Mouse (Mus musculus) lung, postnatal 0 days (tissue): ENCODE measurements around the gene Bnip1. TPM values are rescaled to one million over a fixed set of nuclear protein-coding genes. Genes with fewer than 3 reads are reported as not detected.

Source experiments
- ATAC-seq: fragments of 200-750 bp; cut with Nextera tagmentation; 2 replicates; pipeline ENCODE4 v1.8.0; 2017; ENCODE audit warnings: moderate library complexity
- DNase-seq: peaks from one replicate; pipeline ENCODE4 v3.0.0-alpha.2; 2016; ENCODE audit warnings: low spot score
- H3K27ac ChIP-seq: fragments of 300-500 bp; sonication (generic); 2 replicates; pipeline ENCODE4 v1.5.1; 2014; ENCODE audit warnings: antibody characterized with exemption, mild to moderate bottlenecking, low read length, mixed read lengths
- H3K27me3 ChIP-seq: fragments of 300-500 bp; sonication (generic); replicated peaks from 2 replicates; pipeline ENCODE4 v1.6.1; 2014; ENCODE audit warnings: low read length, mixed read lengths; ENCODE audit not compliant: insufficient read depth
- H3K36me3 ChIP-seq: fragments of 300-500 bp; sonication (generic); 2 replicates; pipeline ENCODE4 v1.6.1; 2014; ENCODE audit warnings: low read length, mixed read lengths; ENCODE audit not compliant: insufficient read depth
- H3K4me1 ChIP-seq: fragments of 300-500 bp; sonication (generic); 2 replicates; pipeline ENCODE4 v1.6.1; 2014; ENCODE audit warnings: antibody characterized with exemption, low read depth, low read length, mixed read lengths; ENCODE audit not compliant: insufficient read depth
- H3K4me2 ChIP-seq: fragments of 300-500 bp; sonication (generic); replicated peaks from 2 replicates; pipeline ENCODE4 v1.6.1; 2014; ENCODE audit warnings: low read depth, mild to moderate bottlenecking, low read length, moderate library complexity, mixed read lengths
- H3K4me3 ChIP-seq: fragments of 300-500 bp; sonication (generic); 2 replicates; pipeline ENCODE4 v1.5.1; 2014; ENCODE audit warnings: low read depth, low read length
- H3K9ac ChIP-seq: fragments of 300-500 bp; sonication (generic); replicated peaks from 2 replicates; pipeline ENCODE4 v1.6.1; 2014; ENCODE audit warnings: low read depth, mild to moderate bottlenecking
- H3K9me3 ChIP-seq: fragments of 300-500 bp; sonication (generic); 2 replicates; pipeline ENCODE4 v1.6.1; 2016; ENCODE audit warnings: low read length, mixed read lengths
- CTCF ChIP-seq: IDR thresholded peaks from 2 replicates; pipeline ENCODE4 v1.5.1; 2016; ENCODE audit warnings: antibody characterized with exemption, mild to moderate bottlenecking
- EP300 ChIP-seq: IDR thresholded peaks from 2 replicates; pipeline ENCODE4 v1.6.1; 2016; ENCODE audit warnings: antibody characterized with exemption, mild to moderate bottlenecking, control low read depth
- WGBS: fragments of 180-500 bp; shearing (Covaris S2); extraction: QIAGEN DNeasy Blood & Tissue Kit; methylation state at CpG from one replicate; pipeline ENCODE4 v1.1.7; 2014; 5-methylcytosine and 5-hydroxymethylcytosine counted together
- polyA plus RNA-seq: library from polyadenylated mRNA; unstranded; fragments of >200 nt; fragmentation: Nextera tagmentation; extraction: Ambion mirVana; gene quantifications from 2 replicates; pipeline ENCODE4 v1.2.1, GENCODE M21; 2015

The Bnip1 gene
- polyA plus RNA-seq, 1 experiment from 2014 or later, result 23.7 TPM

GRCm38 (mm10) chr17:26802886-26803285 lies 22.0 kb downstream of the Bnip1 start:
- no peak for TF ChIP-seq CTCF
- WGBS, result 63% methylated on average over 3 of the region's 3 CpGs
- no peaks in the 10 kb centered on the region for H3K36me3 ChIP-seq

GRCm38 (mm10) chr17:26812607-26813006 lies 31.7 kb downstream of the Bnip1 start:
- 66% methylated on average over 2 of the region's 2 CpGs for WGBS
- no peaks in the 10 kb centered on the region for H3K27me3 ChIP-seq
- H3K4me1 ChIP-seq, result no peaks in the 10 kb centered on the region
- H3K36me3 ChIP-seq, result no peaks in the 10 kb centered on the region
- H3K4me2 ChIP-seq, result no peak overlapping the region
- H3K27ac ChIP-seq, result no peak overlapping the region
- H3K4me3 ChIP-seq, result no peak overlapping the region
- no peak for ATAC-seq
- DNase-seq, result no peak
- H3K9ac ChIP-seq, result no peak overlapping the region
- no peaks in the 10 kb centered on the region for H3K9me3 ChIP-seq
- TF ChIP-seq EP300 (no peak), CTCF (no peak)

More at GRCm38 (mm10) chr17:26802886-26803285, 22.0 kb downstream of the Bnip1 start:
- Histone ChIP-seq H3K9ac (no peak overlapping the region), H3K27ac (no peak overlapping the region), H3K4me2 (no peak overlapping the region), H3K4me3 (no peak overlapping the region), H3K9me3 (no peaks in the 10 kb centered on the region), H3K27me3 (no peaks in the 10 kb centered on the region), H3K4me1 (no peaks in the 10 kb centered on the region)
- ATAC-seq, result no peak
- DNase-seq, result no peak

DNA sequence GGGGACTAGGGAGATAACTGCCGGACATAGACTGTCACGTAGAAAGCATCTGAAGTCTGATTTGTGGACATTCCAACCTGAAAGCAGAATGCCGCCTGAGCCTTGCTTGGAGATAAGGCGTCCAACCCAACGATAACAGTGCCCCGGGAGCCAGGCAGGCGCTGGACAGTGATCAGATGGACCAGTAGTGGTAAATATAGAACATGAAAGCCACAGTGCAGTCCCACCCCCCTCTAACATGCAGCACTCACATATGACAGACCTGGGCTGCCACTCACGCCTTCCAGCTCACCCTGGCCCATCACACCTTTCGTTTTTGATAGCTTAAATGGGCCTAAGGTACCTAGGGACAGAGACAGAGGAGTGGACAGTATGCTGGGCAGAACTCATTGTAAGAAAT lies 32.6 kb downstream of the Bnip1 start:
- Histone ChIP-seq H3K36me3 (no peaks in the 10 kb centered on the region), H3K4me2 (no peak overlapping the region), H3K27ac (no peak overlapping the region), H3K9me3 (no peaks in the 10 kb centered on the region), H3K4me1 (no peaks in the 10 kb centered on the region), H3K9ac (no peak overlapping the region), H3K27me3 (no peaks in the 10 kb centered on the region), H3K4me3 (no peak overlapping the region)
- TF ChIP-seq EP300, result no peak
- TF ChIP-seq CTCF, result no peak
- ATAC-seq, result no peak
- 59% methylated on average over 9 of the region's 9 CpGs for WGBS
- no peak for DNase-seq

DNA sequence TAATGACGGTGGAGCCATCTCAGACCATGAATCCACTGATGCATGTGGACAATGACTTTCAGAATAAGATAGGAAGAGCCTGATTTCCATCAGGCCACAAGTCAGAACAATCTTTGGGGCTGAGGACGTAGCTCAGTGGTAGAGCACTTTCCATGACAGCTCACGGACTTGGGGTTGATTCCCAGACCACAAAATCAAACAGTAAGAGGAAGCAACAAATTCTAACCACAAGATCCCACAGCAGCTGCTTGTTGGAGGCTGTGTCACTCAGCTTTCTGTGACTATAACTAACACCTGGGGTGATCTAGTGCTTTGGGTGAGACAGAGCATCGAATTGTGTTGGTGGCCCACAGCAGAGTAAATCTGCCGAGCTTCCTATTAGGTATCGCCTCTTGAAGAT lies 35.9 kb downstream of the Bnip1 start:
- Histone ChIP-seq H3K9ac (no peak overlapping the region), H3K27ac (no peak overlapping the region), H3K4me3 (no peak overlapping the region), H3K27me3 (no peaks in the 10 kb centered on the region), H3K4me2 (no peak overlapping the region), H3K9me3 (no peaks in the 10 kb centered on the region), H3K36me3 (no peaks in the 10 kb centered on the region), H3K4me1 (no peaks in the 10 kb centered on the region)
- 69% methylated on average over 6 of the region's 6 CpGs for WGBS
- no peak for ATAC-seq
- DNase-seq, result no peak
- no peak for TF ChIP-seq CTCF
- no peak for TF ChIP-seq EP300

- ATAC-seq, result no peak
- no peaks in the 10 kb centered on the region for H3K4me1 ChIP-seq
- no peak overlapping the region for H3K9ac ChIP-seq
- TF ChIP-seq CTCF (no peak), EP300 (no peak)
- no peaks in the 10 kb centered on the region for H3K9me3 ChIP-seq
- H3K36me3 ChIP-seq, result no peaks in the 10 kb centered on the region
- no peak overlapping the region for H3K4me3 ChIP-seq
- H3K27me3 ChIP-seq, result no peaks in the 10 kb centered on the region
- H3K27ac ChIP-seq, result no peak overlapping the region
- DNase-seq, result no peak
- no peak overlapping the region for H3K4me2 ChIP-seq
Observed at GRCm38 (mm10) chr17:26817776-26818175, 36.9 kb downstream of the Bnip1 start.

DNA sequence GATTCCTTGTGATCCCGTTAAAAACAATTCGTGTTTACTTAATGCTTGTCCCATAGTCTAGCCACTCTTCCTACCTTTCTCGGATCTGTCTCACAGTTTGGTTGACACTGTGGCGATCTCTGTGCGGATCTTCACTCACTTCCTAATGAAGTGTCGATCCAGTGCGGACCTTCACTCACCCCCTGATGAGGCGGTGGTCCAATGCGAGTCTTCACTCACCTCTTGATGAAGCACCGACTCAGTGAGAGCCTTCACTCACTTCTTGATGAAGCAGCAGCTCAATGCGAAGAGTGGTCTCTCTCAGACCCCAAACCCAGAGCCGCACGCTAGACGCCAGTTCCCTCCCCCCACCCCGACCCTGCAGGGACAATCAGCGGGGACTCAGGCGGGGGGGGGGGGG lies 45.3 kb downstream of the Bnip1 start:
- H3K27me3 ChIP-seq, result no peaks in the 10 kb centered on the region
- H3K9ac ChIP-seq, result no peak overlapping the region
- 60% methylated on average over 15 of the region's 17 CpGs for WGBS
- H3K27ac ChIP-seq, result no peak overlapping the region
- H3K4me2 ChIP-seq, result no peak overlapping the region
- H3K4me3 ChIP-seq, result no peak overlapping the region
- TF ChIP-seq EP300 (no peak), CTCF (no peak)
- no peaks in the 10 kb centered on the region for H3K9me3 ChIP-seq
- no peaks in the 10 kb centered on the region for H3K36me3 ChIP-seq
- no peak for ATAC-seq
- H3K4me1 ChIP-seq, result no peaks in the 10 kb centered on the region
- no peak for DNase-seq

- no peak overlapping the region for H3K9ac ChIP-seq
- WGBS, result 82% methylated on average over 2 of the region's 2 CpGs
- TF ChIP-seq EP300 (no peak), CTCF (no peak)
- no peak overlapping the region for H3K4me2 ChIP-seq
- H3K27ac ChIP-seq, result no peak overlapping the region
- H3K4me1 ChIP-seq, result no peaks in the 10 kb centered on the region; the same call in 1 of the 2 replicates
- H3K4me3 ChIP-seq, result no peak overlapping the region
- DNase-seq (no peak), ATAC-seq (no peak)
- H3K36me3 ChIP-seq, result no peaks in the 10 kb centered on the region
- no peaks in the 10 kb centered on the region for H3K9me3 ChIP-seq
- H3K27me3 ChIP-seq, result peaks cover 44% of the 10 kb centered on the region
Observed at GRCm38 (mm10) chr17:26833806-26834205, 52.9 kb downstream of the Bnip1 start.
